Mouse (Mus musculus) inflammation-experienced regulatory T-cells, adult 6 months (primary cell): ENCODE measurements around the gene Skp2. TPM values are rescaled to one million over a fixed set of nuclear protein-coding genes. Genes with fewer than 3 reads are reported as not detected.

Experiments used
- ATAC-seq: one replicate; pipeline ENCODE4 v1.8.0; 2017
- polyA plus RNA-seq, 3 experiments: library from polyadenylated mRNA; unstranded; fragments of 100-300 nt; shearing (Covaris generic); gene quantifications; one replicate each; pipeline ENCODE4 v1.2.1; 2017

Skp2 gene
- polyA plus RNA-seq, 3 experiments from 2014 or later = 3.9 to 9.8 (median 6.3) TPM

GRCm38 (mm10) chr15:9111648-9112047, 43.6 kb downstream of the Skp2 start:
- no peak for ATAC-seq

- no peak for ATAC-seq
These were observed 44.5 kb downstream of the Skp2 start for GRCm38 (mm10) chr15:9110526-9111347.

- no peak for ATAC-seq
These were observed 48.7 kb downstream of the Skp2 start for GRCm38 (mm10) chr15:9106303-9107074.

GRCm38 (mm10) chr15:9100446-9101077, 54.7 kb downstream of the Skp2 start:
- no peak for ATAC-seq

GRCm38 (mm10) chr15:9096865-9097264, 58.4 kb downstream of the Skp2 start:
- ATAC-seq = no peak

GRCm38 (mm10) chr15:9094366-9094750, 60.9 kb downstream of the Skp2 start:
- no peak for ATAC-seq

- ATAC-seq = no peak
These were observed 61.4 kb downstream of the Skp2 start for GRCm38 (mm10) chr15:9093598-9094365.

GRCm38 (mm10) chr15:9090662-9091061, 64.6 kb downstream of the Skp2 start:
- no peak for ATAC-seq

- no peak for ATAC-seq
These were observed 66.0 kb downstream of the Skp2 start for GRCm38 (mm10) chr15:9089136-9089720.

GRCm38 (mm10) chr15:9088683-9089072, 66.5 kb downstream of the Skp2 start:
- no peak for ATAC-seq

- no peak for ATAC-seq
These were observed 67.1 kb downstream of the Skp2 start for GRCm38 (mm10) chr15:9087895-9088682.

GRCm38 (mm10) chr15:9087421-9087820, 67.8 kb downstream of the Skp2 start:
- no peak for ATAC-seq

GRCm38 (mm10) chr15:9086813-9087212, 68.4 kb downstream of the Skp2 start:
- no peak for ATAC-seq

GRCm38 (mm10) chr15:9082753-9083152, 72.5 kb downstream of the Skp2 start:
- ATAC-seq = no peak

- no peak for ATAC-seq
These were observed 73.9 kb downstream of the Skp2 start for GRCm38 (mm10) chr15:9081294-9081693.

GRCm38 (mm10) chr15:9080206-9080605, 75.0 kb downstream of the Skp2 start:
- no peak for ATAC-seq

GRCm38 (mm10) chr15:9079626-9080025, 75.6 kb downstream of the Skp2 start:
- no peak for ATAC-seq

GRCm38 (mm10) chr15:9078481-9079300, 76.5 kb downstream of the Skp2 start:
- no peak for ATAC-seq

GRCm38 (mm10) chr15:9075608-9076200, 79.5 kb downstream of the Skp2 start:
- no peak for ATAC-seq

GRCm38 (mm10) chr15:9074671-9075070, 80.6 kb downstream of the Skp2 start:
- ATAC-seq = no peak
